Comparison of ENCODE assay signal across 16 mouse cellular contexts in the genomic region with DNA sequence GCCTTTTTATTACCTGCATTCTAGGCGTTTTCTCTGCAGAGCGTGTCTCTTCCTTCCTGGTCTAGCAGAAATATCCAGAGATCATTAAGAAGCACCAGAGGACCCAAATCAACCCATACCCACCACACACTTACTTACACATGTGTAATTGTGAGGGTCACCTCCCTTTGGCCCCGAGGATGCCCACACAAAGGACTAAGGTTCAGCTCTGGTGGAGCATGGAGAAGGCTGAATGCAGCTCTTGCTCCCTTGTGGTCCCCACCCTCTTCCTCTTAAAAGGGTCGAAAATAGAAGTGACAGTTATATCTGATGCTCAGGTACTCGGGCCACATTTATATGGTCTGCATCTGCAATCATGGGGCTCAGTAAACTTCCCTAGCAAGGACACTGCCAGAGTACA.
"Had no signal": no experiment of that assay in that cellular context is flagged by ENCODE, and none has a peak within 500 bp of the region (broad histone marks: within the 10 kb centered on the region; RNA-seq: fewer than 3 reads in every experiment).

No protein-coding gene starts in this region.

- H3K4me1 ChIP-seq: limb, embryonic 12.5 days; liver, embryonic 13.5 days; lung, embryonic 15.5 days; megakaryocyte, embryonic 14.5 days; midbrain, embryonic 12.5 days had no signal

- H3K9ac ChIP-seq: limb, embryonic 12.5 days; liver, embryonic 13.5 days; liver, postnatal 0 days; lung, embryonic 15.5 days; midbrain, embryonic 12.5 days had no signal

- DNase-seq: kidney, adult 9 months; liver; liver, embryonic 13.5 days; liver, postnatal 0 days; lung, postnatal 14 days; right cerebral cortex, postnatal 25 days; thymus, adult 18-20 months; thymus, postnatal 14 days had no signal

- H3K9me3 ChIP-seq: limb, embryonic 12.5 days; liver, embryonic 13.5 days; lung, embryonic 15.5 days; megakaryocyte, embryonic 14.5 days; midbrain, embryonic 12.5 days had no signal

- H3K27ac ChIP-seq: kidney, postnatal 0 days; limb, embryonic 12.5 days; liver, embryonic 13.5 days; lung, embryonic 15.5 days; macrophage; midbrain, embryonic 12.5 days had no signal

- H3K4me2 ChIP-seq: limb, embryonic 12.5 days; liver, embryonic 13.5 days; lung, embryonic 15.5 days; midbrain, embryonic 12.5 days had no signal

- H3K36me3 ChIP-seq: limb, embryonic 12.5 days; liver, embryonic 13.5 days; lung, embryonic 15.5 days; midbrain, embryonic 12.5 days had no signal

- ATAC-seq: intestine, postnatal 0 days; liver, postnatal 0 days had no signal

- H3K4me3 ChIP-seq: limb, embryonic 12.5 days; liver, embryonic 13.5 days; lung, embryonic 15.5 days; megakaryocyte, embryonic 14.5 days; midbrain, embryonic 12.5 days; myocyte had no signal

- H3K27me3 ChIP-seq: limb, embryonic 12.5 days; liver, embryonic 13.5 days; lung, embryonic 15.5 days; megakaryocyte, embryonic 14.5 days; midbrain, embryonic 12.5 days had no signal
